Mouse (Mus musculus): ENCODE data around the gene A530064D06Rik.

DNA sequence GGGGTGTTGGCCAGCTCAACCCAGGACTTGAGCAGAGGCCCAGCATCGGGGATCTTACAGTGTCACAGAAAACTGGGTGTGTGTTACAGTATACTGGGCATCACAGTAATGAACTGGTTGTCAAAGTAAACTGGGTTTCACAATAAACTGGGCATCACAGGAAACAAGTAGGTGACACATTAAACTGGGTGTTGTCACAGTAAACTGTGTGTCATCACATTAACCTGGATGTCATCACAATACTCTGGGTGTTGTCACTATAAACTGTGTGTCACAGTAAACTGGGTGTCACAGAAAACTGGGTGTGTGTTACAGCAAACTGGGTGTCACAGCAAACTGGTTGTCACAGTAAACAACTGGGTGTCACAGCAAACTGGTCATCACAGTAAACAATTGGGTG lies 48.4 kb upstream of the A530064D06Rik start:
- TF ChIP-seq CTCF (IDR thresholded peaks at IDR 0.05; ENCODE audit: borderline replicate concordance, insufficient read depth, low read length) (no peak), POLR2A (IDR thresholded peaks at IDR 0.05; ENCODE audit: low read depth, low read length) (no peak)
